Mouse (Mus musculus): ENCODE measurements at regions not wholly inside any gene's neighbourhood (a gene's known extent, or its start where the extent isn't known, plus 50 kb on each side); places are given as distances from the start of the nearest gene placed in this dataset.
"Not testable (repeated sequence)": the region's sequence is repeated elsewhere in the genome, so short reads cannot be mapped to it uniquely, and the experiment has no call there.

GRCm38 (mm10) chr2:117451818-117452217 is 109.0 kb upstream of the Rasgrp1 start:
- DNase-seq: no peak

GRCm38 (mm10) chr2:117455021-117455739 is 112.4 kb upstream of the Rasgrp1 start:
- no peak for DNase-seq

GRCm38 (mm10) chr2:117455740-117456455 is 113.1 kb upstream of the Rasgrp1 start:
- DNase-seq: no peak

GRCm38 (mm10) chr2:117456456-117457020 is 113.7 kb upstream of the Rasgrp1 start:
- no peak for DNase-seq

- DNase-seq: no peak
Measured at GRCm38 (mm10) chr2:117461541-117462290, 118.9 kb upstream of the Rasgrp1 start.

- no peak for DNase-seq
Measured at GRCm38 (mm10) chr2:117474885-117475542, 132.2 kb upstream of the Rasgrp1 start.

GRCm38 (mm10) chr2:117475561-117475960 is 132.8 kb upstream of the Rasgrp1 start:
- no peak for DNase-seq

GRCm38 (mm10) chr2:117477503-117477902 is 134.7 kb upstream of the Rasgrp1 start:
- not testable (repeated sequence) for DNase-seq

GRCm38 (mm10) chr2:117479244-117480009 is 136.6 kb upstream of the Rasgrp1 start:
- DNase-seq: not testable (repeated sequence)

GRCm38 (mm10) chr2:117486447-117486846 is 143.6 kb upstream of the Rasgrp1 start:
- DNase-seq: peak; percentile 6

- no peak for DNase-seq
Measured at GRCm38 (mm10) chr2:117498565-117498964, 155.8 kb upstream of the Rasgrp1 start.

- DNase-seq: no peak
Measured at GRCm38 (mm10) chr2:117502611-117503010, 159.8 kb upstream of the Rasgrp1 start.

GRCm38 (mm10) chr2:117511737-117512136 is 168.9 kb upstream of the Rasgrp1 start:
- DNase-seq: no peak

- no peak for DNase-seq
Measured at GRCm38 (mm10) chr2:117512551-117512950, 169.8 kb upstream of the Rasgrp1 start.

GRCm38 (mm10) chr2:117524437-117524836 is 181.6 kb upstream of the Rasgrp1 start:
- DNase-seq: no peak

- DNase-seq: no peak
Measured at GRCm38 (mm10) chr2:117538865-117539264, 196.1 kb upstream of the Rasgrp1 start.

GRCm38 (mm10) chr2:117539285-117539684 is 196.5 kb upstream of the Rasgrp1 start:
- no peak for DNase-seq

GRCm38 (mm10) chr2:117541471-117541870 is 198.7 kb upstream of the Rasgrp1 start:
- DNase-seq: peak; percentile 72

- no peak for DNase-seq
Measured at GRCm38 (mm10) chr2:117542298-117542697, 199.5 kb upstream of the Rasgrp1 start.

- DNase-seq: no peak
Measured at GRCm38 (mm10) chr2:117543301-117543782, 200.5 kb upstream of the Rasgrp1 start.

GRCm38 (mm10) chr2:117548273-117548672 is 205.5 kb upstream of the Rasgrp1 start:
- no peak for DNase-seq

- DNase-seq: no peak
Measured at GRCm38 (mm10) chr2:117556301-117556700, 213.5 kb upstream of the Rasgrp1 start.

Measured in right cerebral cortex, postnatal 4 days (tissue).